Mouse (Mus musculus) E14TG2a.4 (cell line): ENCODE results near the gene Tmprss6.

Experiments
- NANOG ChIP-seq: IDR thresholded peaks from 2 replicates; pipeline ENCODE4 v1.6.1; 2014; ENCODE audit warnings: borderline replicate concordance, low read length, mixed read lengths
- POU5F1 ChIP-seq: IDR thresholded peaks from 2 replicates; pipeline ENCODE4 v1.6.1; 2014; ENCODE audit warnings: low read length, borderline replicate concordance

DNA sequence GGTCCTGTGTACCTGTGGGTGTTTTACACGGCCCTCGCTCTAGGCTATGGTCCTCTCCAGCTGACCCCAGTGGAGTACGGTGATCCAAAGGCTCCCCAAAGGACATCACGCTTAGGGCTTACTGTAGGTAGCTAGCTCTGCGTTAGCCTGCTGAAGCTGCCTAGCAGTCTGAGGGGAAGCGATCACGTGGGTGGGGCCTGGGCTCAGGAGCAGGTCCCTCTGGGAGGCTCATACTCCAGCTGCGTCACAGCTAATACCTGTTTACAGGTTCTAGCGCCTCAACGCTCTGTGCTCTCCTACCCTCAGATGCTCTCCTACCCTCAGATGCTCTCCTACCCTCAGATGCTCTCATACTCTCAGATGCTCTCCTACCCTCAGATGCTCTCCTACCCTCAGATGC, 37.6 kb downstream of the Tmprss6 start:
- TF ChIP-seq NANOG (no peak), POU5F1 (no peak)
